Mouse (Mus musculus) layer of hippocampus, adult 9-11 months (tissue): ENCODE data around the gene Cep112.
A peak's percentile ranks its signal among the peaks of the same experiment; 100 is the strongest.

Experiments used
- DNase-seq: peaks from one replicate; pipeline ENCODE4 v3.0.0; 2022

The Cep112 gene

DNA sequence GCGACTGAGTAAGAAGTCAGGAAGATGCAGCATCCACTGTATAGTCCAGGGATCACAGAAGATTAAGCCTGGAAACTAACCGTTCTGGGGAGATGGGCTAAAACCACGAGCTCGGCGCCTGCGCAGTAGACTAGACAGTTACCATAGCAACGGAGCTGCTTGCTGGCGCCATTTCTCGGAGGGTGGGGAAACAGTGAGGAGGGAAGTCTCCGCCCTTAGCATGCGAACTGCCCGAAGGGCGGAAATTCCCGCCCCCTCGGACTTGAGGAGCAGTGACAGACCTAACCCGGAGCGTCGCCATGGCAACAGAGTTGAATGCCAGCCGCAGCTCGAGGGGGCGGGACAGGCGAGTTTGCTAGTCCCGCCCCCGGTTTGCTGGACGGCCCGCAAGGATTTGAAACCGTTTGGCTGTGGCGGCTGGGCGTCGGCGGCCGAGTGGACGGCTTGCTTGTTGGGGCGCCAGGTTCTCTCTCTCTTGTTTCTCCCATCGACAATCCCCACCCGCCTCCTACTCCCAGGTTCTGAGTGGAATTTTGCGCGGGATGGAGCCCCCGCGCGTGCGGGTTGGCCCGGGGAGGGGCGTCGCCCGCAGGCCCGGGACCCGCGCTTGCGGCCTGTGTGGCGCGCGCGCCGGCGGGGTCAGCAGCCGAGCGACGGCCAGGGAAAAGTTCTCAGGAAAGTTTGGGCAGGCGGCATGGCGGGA, at the start of gene Cep112:
Cep112 (plus strand) TSS at position 304 of the 703 bp plus-strand sequence.
- peak; percentile 99 for DNase-seq

DNA sequence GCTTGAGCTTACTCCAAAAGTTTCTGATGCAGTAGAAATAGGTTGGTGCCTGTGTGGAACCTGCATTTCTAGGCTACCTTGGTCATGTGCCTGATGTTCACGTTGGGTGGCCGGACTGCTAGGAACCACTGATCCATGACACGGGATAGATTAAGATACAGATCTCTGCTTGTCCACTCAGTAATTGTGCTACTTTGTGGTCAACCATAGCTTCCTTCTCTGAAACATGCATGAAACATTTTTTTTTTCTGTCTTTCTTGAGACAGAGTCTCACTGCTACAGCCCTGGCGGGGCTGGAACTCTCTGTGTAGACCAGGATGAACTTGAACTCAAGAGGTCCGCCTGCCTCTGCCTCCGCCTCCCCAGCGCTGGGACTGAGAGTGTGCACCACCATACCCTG, 48.2 kb upstream of the Cep112 start:
- DNase-seq = no peak

DNA sequence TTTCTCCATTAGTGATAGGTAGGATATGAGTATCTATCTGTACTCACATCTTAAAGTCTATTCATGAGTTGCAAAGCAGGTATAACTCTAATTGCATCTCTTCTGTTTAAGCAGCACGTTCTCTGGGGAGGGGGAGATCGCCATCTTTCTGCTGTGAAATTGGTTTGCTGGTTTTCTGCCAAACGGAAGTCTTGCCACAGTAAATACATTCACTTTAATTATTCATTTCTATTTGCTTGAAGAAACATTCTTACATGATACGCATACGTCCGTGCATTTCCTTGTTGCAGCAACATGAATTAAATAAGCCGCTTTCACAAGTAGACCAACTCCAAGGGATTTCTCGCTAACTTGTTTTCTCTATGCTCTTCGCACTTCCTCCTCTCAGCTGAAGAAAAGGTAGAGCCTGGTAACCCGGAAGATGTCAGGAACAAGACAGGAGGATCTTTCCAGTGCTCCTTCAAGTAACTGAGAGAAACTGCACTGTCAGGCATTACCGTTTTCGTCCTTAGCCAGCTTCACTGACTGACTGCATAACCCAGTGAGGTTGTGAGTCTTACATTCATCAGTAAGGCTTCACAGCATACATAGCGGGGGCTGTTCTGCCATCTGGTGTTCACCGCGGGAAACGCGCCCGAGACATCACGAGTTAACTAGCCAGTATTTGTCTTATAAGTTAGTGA, 47.2 kb upstream of the Cep112 start:
- DNase-seq = peak; percentile 74

DNA sequence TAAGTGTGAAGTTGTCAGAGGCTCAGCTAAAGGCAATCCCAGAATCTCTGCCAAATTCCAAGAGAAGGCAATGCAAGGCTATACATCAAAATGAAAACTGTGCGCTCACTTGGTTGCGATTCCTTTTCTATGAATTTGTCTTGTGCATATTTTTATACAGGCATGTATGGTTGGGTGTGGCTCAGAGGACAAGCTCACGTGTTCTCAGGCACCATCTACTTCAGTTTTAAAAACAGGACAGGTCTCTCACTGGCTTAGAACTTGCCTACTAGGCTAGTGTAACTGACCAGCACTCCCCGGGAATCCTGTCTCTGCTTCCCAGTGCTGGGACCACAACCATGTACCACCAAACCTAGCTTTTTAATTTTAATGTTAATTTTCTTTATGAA, 46.6 kb upstream of the Cep112 start:
- DNase-seq = no peak

DNA sequence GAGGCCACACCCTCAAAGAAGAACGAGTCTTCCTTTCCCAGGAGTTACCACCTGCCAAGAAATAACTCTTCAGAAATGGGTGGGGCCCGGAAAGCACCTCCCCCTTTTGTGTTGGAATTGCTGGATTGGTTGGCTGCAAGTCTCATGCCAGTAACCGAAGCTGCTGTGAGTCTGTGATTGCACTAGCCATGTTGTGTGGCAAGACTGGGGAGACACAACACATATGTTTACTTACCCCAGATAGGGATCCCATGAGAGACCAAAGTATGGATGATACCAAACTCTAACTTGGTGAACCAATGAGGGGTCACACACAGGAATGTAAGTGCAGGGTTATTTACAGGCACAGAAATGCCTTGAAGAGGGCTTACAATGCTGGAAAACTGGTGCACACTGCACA, 42.3 kb upstream of the Cep112 start:
- no peak for DNase-seq

DNA sequence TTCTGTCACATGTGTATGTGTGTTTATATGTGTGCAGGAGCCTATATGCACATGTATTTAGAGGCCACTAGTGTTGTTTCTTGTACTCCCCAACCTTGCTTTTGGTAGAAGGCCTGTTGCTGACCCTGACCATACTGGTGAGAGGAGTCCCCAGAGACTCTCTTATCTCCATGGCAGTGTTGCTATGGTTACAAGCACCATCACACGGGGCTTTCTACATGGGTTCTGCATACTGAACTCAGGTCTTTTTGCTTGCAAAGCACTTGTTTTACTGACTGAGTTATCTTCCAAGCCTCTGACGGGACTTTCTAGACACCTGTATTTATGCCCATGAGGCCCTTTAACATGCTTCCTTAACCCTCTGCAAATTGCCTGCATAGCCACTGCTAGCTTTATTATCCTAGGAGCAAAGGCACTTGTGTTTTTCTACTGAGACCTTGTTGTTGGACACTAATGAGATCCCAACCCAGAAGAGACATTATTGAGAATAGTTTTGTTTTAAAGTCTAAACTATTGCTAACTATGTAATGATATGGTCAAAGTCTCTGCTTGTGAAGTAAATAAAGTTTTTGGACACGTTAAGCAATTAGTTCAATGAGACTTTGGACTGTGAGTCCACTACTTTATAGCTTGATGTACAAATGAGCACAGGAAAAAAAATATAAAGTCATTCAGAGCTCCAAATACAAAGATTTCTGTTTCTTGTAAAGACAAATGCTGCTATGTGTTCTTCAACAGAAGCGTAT, 39.9 kb upstream of the Cep112 start:
- DNase-seq = no peak

DNA sequence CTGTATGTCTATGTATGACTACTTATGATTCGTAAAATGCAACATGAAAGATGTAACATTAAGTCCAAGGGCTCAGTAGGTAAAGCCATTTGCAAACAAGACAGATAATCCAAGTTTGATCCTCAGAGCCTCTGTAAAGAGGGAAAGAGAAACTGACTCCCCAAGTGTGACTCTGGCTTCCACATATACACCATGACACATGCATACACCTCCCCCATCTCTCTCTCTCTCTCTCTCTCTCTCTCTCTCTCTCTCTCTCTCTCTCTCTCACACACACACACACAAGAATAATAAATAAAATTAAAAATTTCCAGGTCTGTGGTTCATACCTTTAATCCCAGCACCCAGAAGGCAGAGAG, 39.3 kb upstream of the Cep112 start:
- no peak for DNase-seq

DNA sequence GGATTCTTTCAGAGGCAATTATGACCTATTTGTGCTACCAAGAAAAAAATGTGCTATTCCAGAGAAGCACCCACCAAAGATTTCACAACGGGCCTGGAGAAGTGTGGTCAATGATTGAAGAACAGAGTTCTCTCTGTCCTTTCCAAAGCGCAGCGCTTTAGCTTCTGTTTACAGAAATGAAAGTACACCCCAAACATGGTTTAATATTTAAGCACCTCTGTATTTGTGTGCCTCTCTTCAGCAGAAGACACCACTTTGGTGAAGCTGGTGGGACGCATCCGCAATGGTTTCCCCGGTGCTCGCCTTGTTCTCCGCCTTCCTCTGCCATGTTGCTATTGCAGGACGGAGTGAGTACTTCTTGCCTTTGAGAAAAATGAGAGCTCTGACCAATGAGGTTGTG, 29.9 kb upstream of the Cep112 start:
- no peak for DNase-seq

DNA sequence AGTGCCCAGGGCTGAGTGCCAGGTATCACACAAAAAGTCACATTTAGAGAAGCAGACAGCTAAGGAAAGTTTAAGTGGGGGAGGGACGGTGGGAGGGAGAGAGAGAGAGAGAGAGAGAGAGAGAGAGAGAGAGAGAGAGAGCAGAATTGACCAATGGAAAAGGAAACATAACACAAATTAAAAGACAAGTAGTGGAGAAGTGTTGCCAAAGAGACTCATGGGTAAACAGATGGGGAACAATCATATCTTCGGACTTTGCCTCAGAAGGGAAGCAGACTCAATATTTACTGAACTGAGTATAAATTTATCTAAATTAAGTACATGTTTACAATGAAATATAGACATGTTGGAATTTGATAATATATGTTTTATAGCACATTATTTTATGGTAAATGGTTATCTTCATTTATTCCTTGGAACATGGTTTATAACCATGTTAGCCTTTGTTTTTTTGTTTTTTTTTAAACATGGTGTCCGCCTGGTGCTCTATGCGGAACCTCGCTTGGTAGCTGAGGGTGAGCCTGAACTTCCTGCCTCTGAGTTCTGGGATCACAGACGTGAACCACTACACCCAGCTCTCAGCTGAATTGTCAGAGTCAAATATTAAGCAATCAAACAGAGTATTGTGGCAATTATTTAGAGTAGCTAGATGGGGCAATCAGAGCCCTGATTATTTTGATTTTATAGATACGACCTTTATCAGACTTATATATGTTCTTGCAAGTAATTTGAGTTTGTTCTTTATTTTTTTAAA, 28.7 kb upstream of the Cep112 start:
- DNase-seq = no peak

DNA sequence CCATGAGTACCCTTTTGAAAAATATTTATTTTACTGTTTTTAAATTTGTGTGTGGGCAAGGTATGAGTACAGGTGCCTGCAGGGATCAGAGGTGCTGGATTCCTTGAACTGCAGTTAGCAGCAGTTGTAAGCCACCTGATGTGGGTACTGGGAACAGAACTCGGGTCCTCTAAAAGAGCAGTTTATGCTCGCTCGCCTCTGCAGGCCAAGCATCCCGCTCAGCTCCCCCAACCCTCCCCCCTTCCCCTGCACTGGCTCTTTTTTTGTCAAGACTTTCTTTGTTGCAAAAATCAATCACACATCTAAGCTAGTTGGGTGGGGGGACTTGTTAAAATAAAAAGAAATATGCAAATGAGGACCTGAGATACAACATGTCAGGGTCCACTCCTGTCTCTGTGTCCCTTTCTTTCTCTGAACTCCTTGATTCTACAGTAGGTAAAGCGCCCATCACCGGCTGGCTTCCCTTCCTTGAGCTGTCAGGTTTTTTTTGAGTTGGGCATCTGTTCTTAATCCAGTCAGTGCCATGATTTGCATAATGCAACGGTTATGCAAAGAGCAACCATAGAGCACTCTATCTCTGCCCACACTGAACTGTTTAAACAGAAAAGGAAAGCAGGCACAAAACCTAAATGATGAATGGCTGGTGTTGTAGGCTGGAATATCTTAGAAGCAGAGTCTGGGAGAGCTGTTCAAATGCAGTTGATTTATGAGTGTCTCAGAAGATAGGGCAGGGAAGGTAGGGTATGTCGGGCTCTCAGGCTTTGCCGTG, 14.9 kb upstream of the Cep112 start:
- peak; percentile 32 for DNase-seq

DNA sequence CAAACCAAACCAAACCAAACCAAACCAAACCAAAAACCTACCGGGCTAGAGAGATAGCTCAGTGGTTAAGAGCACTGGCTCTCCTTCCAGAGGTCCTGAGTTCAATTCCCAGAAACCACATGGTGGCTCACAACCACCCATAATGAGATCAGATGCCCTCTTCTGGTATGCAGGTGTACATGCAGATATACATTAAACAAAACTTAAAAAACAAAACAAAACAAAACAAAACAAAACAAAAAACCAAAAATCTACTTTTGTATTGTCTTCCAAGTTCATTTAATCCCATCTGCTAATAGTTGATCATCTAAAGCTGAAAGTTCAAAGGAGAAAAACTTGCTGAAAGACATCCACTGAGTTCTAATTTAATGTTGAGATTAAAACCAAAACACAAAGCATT, 8.6 kb upstream of the Cep112 start:
- no peak for DNase-seq

DNA sequence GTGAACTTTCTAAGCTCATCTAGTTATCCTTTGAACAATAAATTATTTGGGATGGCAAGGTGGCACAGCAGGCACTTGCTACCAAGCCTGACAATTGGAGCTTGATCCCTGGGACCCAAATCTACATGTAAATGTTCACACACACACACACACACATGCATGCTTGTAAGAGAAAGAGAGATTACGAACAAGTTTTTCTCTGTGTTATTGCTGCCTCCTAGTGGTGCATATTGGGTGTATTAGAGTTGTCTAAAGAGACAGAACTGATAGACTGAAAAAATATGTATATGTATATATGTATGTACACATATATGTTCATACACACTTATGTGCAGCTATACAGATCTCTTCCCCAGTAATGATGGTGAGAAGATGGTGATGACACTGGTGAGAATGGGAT, 6.5 kb upstream of the Cep112 start:
- DNase-seq = no peak

DNA sequence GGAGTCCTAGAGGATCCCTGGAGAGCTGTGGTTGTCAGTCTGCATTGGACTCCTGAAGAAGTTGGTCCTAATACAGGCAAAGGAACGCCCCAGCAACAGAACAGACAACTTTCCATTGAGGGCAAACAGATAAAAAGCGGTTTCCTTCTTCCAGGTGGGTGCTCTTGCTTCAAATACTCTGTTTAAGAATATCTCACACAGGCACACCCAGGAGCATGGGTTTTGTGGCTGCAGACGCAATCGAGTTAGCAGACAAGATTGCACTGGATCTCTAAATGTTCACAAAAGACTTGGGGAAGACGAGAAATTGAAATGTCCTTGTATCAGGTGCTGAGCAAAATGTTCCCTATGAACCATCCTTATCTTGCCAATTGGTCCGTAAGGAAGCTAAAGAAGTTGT, 5.8 kb upstream of the Cep112 start:
- DNase-seq = no peak

DNA sequence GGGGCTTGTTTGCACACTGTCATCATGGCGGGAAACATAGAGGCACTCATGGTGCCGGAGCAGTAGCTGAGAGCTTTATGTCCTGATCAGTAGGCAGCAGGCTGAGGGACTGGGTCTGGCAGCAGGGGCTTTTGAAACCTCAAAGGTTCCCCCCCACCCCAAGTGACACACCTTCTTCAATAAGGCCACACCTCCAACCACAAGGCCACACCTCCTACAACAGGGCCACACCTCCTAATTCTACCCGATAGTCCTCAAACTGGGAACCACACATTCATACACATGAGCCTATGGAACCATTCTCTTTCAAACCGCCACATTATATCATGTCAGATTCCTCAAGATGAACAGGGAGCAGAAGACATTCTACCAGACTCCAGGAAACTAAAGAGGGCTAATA, 4.2 kb upstream of the Cep112 start:
- no peak for DNase-seq

DNA sequence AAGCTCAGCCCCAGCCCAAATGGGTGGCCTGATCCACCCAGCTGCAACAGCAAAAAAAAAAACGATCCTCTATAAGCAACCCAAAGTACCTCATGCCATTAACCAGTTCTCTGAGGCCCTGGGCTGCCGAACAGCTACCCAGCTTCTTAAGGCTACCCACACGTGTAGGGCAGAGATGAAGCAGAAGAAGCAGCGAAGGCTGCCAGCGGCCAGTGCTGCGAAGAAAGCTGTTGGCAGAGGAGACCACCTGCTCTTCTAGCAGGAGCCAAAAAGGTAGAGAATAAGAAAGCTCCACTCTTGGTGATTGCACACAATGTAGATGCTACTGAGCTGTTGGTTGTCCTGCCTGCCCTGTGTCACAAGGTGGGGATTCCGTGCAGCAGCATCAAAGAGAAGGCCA, 1.8 kb upstream of the Cep112 start:
- DNase-seq = no peak

DNA sequence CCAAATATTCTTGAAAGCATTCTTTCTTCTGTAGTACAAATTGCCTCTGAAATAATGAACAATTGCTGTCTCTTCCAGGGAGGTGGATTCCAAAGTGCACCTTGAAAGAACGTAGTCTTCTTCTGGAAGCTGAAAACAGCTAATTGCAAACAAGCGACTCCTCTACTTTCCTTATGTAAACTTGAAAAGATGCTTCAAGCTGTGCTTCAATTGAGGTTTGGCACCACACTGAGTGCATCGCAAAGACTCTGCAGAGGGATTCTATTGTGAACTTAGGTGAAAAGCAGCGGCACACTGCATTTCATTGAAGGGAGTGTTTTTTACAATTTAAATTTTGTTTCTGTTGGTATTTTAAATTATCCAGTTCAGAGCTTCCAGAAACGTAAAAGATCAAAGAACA, 881 bp upstream of the Cep112 start:
- no peak for DNase-seq

DNA sequence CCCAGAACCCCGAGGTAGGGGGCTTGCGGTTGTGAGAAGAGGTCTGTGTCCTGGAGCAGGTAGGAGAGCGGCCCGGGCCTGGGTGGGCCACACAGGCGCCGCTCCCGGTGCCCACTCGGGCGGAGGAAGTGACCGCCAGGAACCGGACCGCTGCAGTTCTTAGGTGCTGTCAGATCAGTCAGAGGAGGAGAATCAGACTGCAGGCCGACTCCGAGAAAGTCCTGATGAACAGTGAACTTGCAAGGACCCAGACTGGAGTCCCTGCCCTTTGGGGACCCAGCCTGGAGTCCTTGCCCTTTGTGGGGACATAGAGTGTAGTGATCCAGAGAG, 565 bp downstream of the Cep112 start:
- peak; percentile 18 for DNase-seq

DNA sequence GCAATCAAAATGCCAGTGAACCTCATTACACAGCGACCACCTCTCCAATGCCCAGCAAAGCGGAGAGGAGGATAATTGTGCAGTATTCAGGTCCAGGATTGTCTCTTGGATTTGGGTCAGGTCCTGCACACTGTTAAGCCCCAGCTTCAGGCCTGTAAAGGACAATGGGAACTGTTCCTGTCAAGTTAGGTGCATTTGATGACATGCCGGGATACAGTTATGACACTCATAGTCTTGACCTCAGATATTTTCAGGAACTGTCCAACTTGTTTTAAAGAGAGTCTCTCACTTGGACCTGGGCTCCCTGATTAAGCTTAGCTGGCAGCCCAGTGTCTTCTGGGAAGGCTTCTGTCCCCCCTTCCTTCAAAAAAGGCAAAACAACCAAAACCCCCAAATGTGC, 1.1 kb downstream of the Cep112 start:
- no peak for DNase-seq

DNA sequence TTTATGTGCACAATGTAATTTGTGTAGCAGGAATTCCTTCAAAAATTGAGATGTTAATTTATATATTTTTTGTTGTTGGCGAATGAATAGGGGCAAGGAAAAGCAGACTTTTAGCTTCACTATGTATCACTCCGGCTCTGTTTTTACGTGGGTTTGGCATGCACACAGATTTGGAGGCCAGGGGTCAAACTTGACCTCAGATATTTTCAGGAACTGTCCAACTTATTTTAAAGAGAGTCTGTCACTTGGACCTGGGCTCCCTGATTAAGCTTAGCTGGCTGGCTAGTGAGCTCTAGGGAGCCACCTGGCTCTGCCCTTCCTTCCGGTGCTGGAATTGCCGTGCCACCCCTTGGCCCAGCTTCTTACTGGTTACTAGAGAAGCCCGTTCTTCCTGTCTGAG, 2.2 kb downstream of the Cep112 start:
- DNase-seq = no peak

DNA sequence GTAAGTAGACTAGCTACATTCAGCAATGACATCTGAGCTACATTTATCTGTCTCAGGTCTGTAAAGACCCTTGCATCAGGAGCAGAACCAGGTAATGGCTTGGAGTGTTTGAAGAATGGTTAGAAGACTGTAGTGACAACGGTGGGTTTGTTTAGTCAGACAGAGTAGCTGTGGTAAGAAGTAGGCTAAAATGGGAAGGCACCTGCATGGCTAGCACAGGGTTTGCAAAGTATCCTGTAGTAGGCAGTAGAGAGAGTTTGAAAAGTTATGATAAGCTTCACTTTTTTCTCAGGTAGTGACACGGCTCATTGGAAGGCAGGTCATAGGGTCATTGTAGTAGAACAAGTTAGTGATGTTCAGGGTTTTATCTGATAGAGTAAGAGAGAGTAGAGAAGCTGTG, 4.1 kb downstream of the Cep112 start:
- DNase-seq = no peak

DNA sequence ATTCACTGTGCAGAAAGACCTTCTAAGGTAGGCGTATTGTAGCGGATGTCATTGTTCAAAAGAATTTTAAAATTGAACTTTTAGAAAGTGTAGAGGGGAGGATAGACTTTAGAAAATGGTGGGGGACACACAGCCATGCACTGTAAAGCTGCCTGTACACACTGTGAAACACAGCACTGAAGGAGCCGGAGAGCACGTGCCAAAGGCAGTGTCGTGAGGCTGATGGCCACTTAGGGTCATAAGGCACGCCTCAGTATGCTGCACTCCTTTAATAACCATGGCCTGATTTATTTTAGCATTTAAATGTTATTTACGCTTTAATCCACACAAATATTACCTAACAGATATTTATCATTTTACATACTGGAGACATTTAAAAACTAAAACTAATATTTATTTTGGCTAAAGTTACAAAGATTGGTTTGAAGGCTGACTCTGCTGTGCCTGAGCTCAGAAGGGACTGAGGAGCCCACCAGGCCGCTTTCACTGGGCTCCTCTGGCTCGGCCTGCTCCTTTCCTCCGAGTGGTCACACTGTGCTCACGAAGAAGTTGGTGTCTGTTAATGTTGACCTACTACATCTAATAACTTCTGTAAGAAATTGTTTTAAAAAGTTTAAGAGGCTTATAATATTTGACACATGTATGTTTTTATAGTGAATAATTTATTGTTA, 19.0 kb downstream of the Cep112 start:
- DNase-seq = no peak

DNA sequence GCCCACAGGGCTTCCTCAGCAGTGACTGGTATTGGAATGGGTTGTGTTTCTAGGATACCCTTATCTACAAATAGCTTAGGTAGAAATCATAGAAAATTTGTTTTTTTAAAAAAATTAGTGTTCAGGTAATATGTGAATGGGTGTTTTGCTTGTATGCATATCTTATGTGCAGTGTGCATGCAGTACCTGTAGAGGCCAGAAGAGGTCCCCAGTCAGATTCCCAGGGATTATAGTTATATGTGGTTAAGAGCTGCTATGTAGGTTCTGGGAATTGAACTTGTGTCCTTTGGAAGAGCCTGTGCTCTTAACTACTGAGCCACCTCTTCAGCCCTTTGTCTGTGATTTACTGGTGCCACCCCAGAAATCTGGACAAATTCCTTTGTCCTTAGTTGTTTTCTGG, 22.2 kb downstream of the Cep112 start:
- DNase-seq = no peak
